Mouse (Mus musculus) embryonic fibroblast, embryonic 13.5 days (primary cell): Measurements from ENCODE around the gene Clps.

ENCODE experiments used
- CTCF ChIP-seq: IDR thresholded peaks from 2 replicates; pipeline ENCODE4 v1.5.1; 2011; ENCODE audit warnings: mild to moderate bottlenecking, control low read depth, low read length, moderate library complexity, borderline replicate concordance; ENCODE audit not compliant: insufficient read depth
- POLR2A ChIP-seq: IDR thresholded peaks from 2 replicates; pipeline ENCODE4 v1.6.1; 2011; ENCODE audit warnings: low read depth, mild to moderate bottlenecking, control low read depth, low read length, moderate library complexity

- TF ChIP-seq CTCF = no peak
- no peak for TF ChIP-seq POLR2A
Observed at GRCm38 (mm10) chr17:28520561-28520960, 40.0 kb downstream of the Clps start.
